Mouse (Mus musculus): ENCODE measurements around the gene Cul3. TPM values are rescaled to one million over a fixed set of nuclear protein-coding genes. Genes with fewer than 3 reads are reported as not detected.

The Cul3 gene
- 15.3 and 16.3 TPM in 2 replicates for polyA plus RNA-seq (2012; rRNA removed)

DNA sequence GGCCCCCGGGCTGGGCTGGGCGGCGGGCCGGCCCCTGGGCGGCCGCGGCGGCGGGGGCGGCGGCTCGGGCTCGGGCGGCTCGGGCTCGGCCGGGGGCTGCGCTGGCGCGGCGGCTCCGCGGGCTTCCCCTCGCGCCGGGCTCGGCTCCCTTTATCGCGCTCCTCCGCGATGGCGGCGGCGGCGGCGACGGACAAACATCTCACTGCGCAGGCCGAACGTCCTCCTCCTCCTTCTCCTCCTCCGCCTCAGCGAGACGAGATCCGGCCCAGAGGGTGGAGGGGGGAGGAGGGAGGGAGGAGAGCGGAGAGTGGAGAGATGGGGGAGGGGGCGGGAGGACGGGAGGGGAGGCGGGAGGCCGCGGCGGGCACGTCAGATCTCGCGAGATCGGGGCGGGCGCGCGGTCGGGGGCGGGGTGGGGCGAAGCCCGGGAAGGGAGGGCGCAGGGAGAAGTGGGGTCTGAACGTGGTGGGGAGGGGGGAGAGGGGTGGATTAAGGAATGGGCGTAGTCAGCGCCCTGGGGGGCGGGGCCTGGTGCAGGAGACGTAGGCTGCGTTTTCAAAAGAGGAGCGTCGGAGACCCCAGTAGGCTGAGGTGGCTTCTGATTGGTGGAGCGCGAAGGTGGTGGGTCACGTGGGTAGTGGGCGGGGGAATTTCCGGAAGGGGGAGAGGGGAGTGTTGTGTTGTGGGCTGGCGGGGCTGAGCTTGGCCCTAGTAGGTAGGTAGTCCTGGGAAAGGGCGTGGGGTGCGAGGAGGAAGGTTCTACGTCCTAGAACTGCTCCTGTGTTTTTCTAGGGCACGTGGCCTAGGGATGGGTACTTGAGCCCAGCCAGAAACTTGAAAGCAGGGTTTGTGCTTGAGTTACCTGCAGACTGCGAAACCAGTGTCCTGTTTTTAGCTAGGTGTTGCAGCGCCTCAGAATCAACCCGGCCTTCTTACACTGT lies at the start of gene Cul3:
Gene Cul3 (minus strand): TSS at position 45 of the 941 bp plus-strand sequence.
- no peaks in the 10 kb centered on the region for H3K36me3 ChIP-seq (ENCODE audit: control insufficient read depth, insufficient read depth, low read length)
- H3K27ac ChIP-seq (ENCODE audit: control insufficient read depth, insufficient read depth, low read length), result peak within 1 kb of the TSS; percentile 71
- 0 out of 2 replicates have a peak, but pooled peaks have one; percentile 44 for TF ChIP-seq CTCF (IDR thresholded peaks at IDR 0.05; ENCODE audit: borderline replicate concordance, control insufficient read depth, extremely low read depth, insufficient read depth, low read length, poor library complexity)
- peak; percentile 87 for TF ChIP-seq POLR2A (IDR thresholded peaks at IDR 0.05; ENCODE audit: control insufficient read depth, extremely low read depth, insufficient read depth, low read length, poor library complexity)
- WGBS, result 11% methylated on average over 73 of the region's 85 CpGs
- DNase-seq, result peak; percentile 99
- H3K4me3 ChIP-seq (ENCODE audit: control insufficient read depth, insufficient read depth, low read length), result peak within 1 kb of the TSS; percentile 92
- H3K4me1 ChIP-seq (replicated peaks; ENCODE audit: control insufficient read depth, insufficient read depth, low read length), result no peaks in the 10 kb centered on the region; the same call in 1 of the 2 replicates
- H3K27me3 ChIP-seq (ENCODE audit: control insufficient read depth, insufficient read depth, low read length), result no peaks in the 10 kb centered on the region

GRCm38 (mm10) chr1:80389518-80389917 lies 49.2 kb upstream of the Cul3 start:
- Histone ChIP-seq H3K27me3 (ENCODE audit: control insufficient read depth, insufficient read depth, low read length) (no peaks in the 10 kb centered on the region), H3K4me3 (ENCODE audit: control insufficient read depth, insufficient read depth, low read length) (no peak overlapping the region), H3K4me1 (replicated peaks; ENCODE audit: control insufficient read depth, insufficient read depth, low read length) (peaks cover 7% of the 10 kb centered on the region), H3K36me3 (ENCODE audit: control insufficient read depth, insufficient read depth, low read length) (no peaks in the 10 kb centered on the region), H3K27ac (ENCODE audit: control insufficient read depth, insufficient read depth, low read length) (peak overlapping the region; percentile 81)
- no peak for TF ChIP-seq CTCF (IDR thresholded peaks at IDR 0.05; ENCODE audit: borderline replicate concordance, control insufficient read depth, extremely low read depth, insufficient read depth, low read length, poor library complexity)
- TF ChIP-seq POLR2A (IDR thresholded peaks at IDR 0.05; ENCODE audit: control insufficient read depth, extremely low read depth, insufficient read depth, low read length, poor library complexity), result no peak
- DNase-seq, result peak; percentile 20
- 16% methylated on average over 7 of the region's 7 CpGs for WGBS

GRCm38 (mm10) chr1:80383613-80384589 lies 43.6 kb upstream of the Cul3 start:
- 18% methylated on average over 25 of the region's 25 CpGs for WGBS
- TF ChIP-seq POLR2A (IDR thresholded peaks at IDR 0.05; ENCODE audit: control insufficient read depth, extremely low read depth, insufficient read depth, low read length, poor library complexity), result no peak
- no peak for TF ChIP-seq CTCF (IDR thresholded peaks at IDR 0.05; ENCODE audit: borderline replicate concordance, control insufficient read depth, extremely low read depth, insufficient read depth, low read length, poor library complexity)
- H3K27ac ChIP-seq (ENCODE audit: control insufficient read depth, insufficient read depth, low read length), result peak overlapping the region; percentile 47; the same call in 1 of the 2 replicates
- DNase-seq, result peak; percentile 22
- H3K4me1 ChIP-seq (replicated peaks; ENCODE audit: control insufficient read depth, insufficient read depth, low read length), result peaks cover 29% of the 10 kb centered on the region
- peak overlapping the region; percentile 30 for H3K4me3 ChIP-seq (ENCODE audit: control insufficient read depth, insufficient read depth, low read length)
- no peaks in the 10 kb centered on the region for H3K36me3 ChIP-seq (ENCODE audit: control insufficient read depth, insufficient read depth, low read length)
- H3K27me3 ChIP-seq (ENCODE audit: control insufficient read depth, insufficient read depth, low read length), result no peaks in the 10 kb centered on the region

- no peak for DNase-seq
- 61% methylated on average over 7 of the region's 7 CpGs for WGBS
- TF ChIP-seq POLR2A (IDR thresholded peaks at IDR 0.05; ENCODE audit: control insufficient read depth, extremely low read depth, insufficient read depth, low read length, poor library complexity) (no peak), CTCF (IDR thresholded peaks at IDR 0.05; ENCODE audit: borderline replicate concordance, control insufficient read depth, extremely low read depth, insufficient read depth, low read length, poor library complexity) (no peak)
- Histone ChIP-seq H3K4me3 (ENCODE audit: control insufficient read depth, insufficient read depth, low read length) (no peak overlapping the region), H3K4me1 (replicated peaks; ENCODE audit: control insufficient read depth, insufficient read depth, low read length) (peaks cover 29% of the 10 kb centered on the region), H3K27me3 (ENCODE audit: control insufficient read depth, insufficient read depth, low read length) (no peaks in the 10 kb centered on the region), H3K36me3 (ENCODE audit: control insufficient read depth, insufficient read depth, low read length) (no peaks in the 10 kb centered on the region), H3K27ac (ENCODE audit: control insufficient read depth, insufficient read depth, low read length) (peak overlapping the region; percentile 2; the same call in 1 of the 2 replicates)
These were observed 42.6 kb upstream of the Cul3 start for GRCm38 (mm10) chr1:80382928-80383327.

- Histone ChIP-seq H3K4me1 (replicated peaks; ENCODE audit: control insufficient read depth, insufficient read depth, low read length) (peaks cover 29% of the 10 kb centered on the region), H3K4me3 (ENCODE audit: control insufficient read depth, insufficient read depth, low read length) (no peak overlapping the region), H3K27ac (ENCODE audit: control insufficient read depth, insufficient read depth, low read length) (peak overlapping the region; percentile 94; the same call in 1 of the 2 replicates), H3K36me3 (ENCODE audit: control insufficient read depth, insufficient read depth, low read length) (no peaks in the 10 kb centered on the region), H3K27me3 (ENCODE audit: control insufficient read depth, insufficient read depth, low read length) (no peaks in the 10 kb centered on the region)
- peak; percentile 13 for DNase-seq
- no peak for TF ChIP-seq POLR2A (IDR thresholded peaks at IDR 0.05; ENCODE audit: control insufficient read depth, extremely low read depth, insufficient read depth, low read length, poor library complexity)
- TF ChIP-seq CTCF (IDR thresholded peaks at IDR 0.05; ENCODE audit: borderline replicate concordance, control insufficient read depth, extremely low read depth, insufficient read depth, low read length, poor library complexity), result no peak
- WGBS, result 0% methylated on average over 4 of the region's 4 CpGs
These were observed 41.0 kb upstream of the Cul3 start for GRCm38 (mm10) chr1:80381302-80381701.

DNA sequence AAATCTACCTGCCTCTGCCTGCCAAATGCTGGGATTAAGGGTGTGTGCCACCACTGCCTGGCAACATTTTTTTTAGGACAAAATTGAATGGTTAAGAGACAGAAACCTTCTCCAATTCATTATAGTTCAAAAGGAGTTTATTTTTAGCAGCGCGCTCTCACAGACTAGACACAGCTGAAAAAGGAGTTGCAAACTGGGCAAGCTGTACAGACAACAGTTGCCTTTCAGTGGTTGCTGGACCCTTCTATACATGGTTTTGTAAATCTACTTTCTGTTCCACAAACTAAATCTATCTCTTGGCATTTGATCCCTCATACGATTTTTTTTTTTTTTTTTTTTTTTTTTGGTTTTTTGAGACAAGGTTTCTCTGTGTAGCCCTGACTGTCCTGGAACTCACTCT lies 31.7 kb upstream of the Cul3 start:
- 72% methylated on average over 3 of the region's 3 CpGs for WGBS
- H3K4me1 ChIP-seq (replicated peaks; ENCODE audit: control insufficient read depth, insufficient read depth, low read length), result no peaks in the 10 kb centered on the region
- no peaks in the 10 kb centered on the region for H3K36me3 ChIP-seq (ENCODE audit: control insufficient read depth, insufficient read depth, low read length)
- TF ChIP-seq CTCF (IDR thresholded peaks at IDR 0.05; ENCODE audit: borderline replicate concordance, control insufficient read depth, extremely low read depth, insufficient read depth, low read length, poor library complexity) (no peak), POLR2A (IDR thresholded peaks at IDR 0.05; ENCODE audit: control insufficient read depth, extremely low read depth, insufficient read depth, low read length, poor library complexity) (no peak)
- H3K27me3 ChIP-seq (ENCODE audit: control insufficient read depth, insufficient read depth, low read length), result no peaks in the 10 kb centered on the region
- DNase-seq, result no peak
- no peak overlapping the region for H3K4me3 ChIP-seq (ENCODE audit: control insufficient read depth, insufficient read depth, low read length)
- H3K27ac ChIP-seq (ENCODE audit: control insufficient read depth, insufficient read depth, low read length), result no peak overlapping the region

All from thymus, adult 2 months (tissue).